Mouse (Mus musculus): ENCODE results near the gene Ftl1. TPM values are rescaled to one million over a fixed set of nuclear protein-coding genes. Genes with fewer than 3 reads are reported as not detected.
"Not testable (repeated sequence)": the region's sequence is repeated elsewhere in the genome, so short reads cannot be mapped to it uniquely, and the experiment has no call there.

Ftl1 gene
- polyA plus RNA-seq, 1 experiment, result 5,956 TPM

DNA sequence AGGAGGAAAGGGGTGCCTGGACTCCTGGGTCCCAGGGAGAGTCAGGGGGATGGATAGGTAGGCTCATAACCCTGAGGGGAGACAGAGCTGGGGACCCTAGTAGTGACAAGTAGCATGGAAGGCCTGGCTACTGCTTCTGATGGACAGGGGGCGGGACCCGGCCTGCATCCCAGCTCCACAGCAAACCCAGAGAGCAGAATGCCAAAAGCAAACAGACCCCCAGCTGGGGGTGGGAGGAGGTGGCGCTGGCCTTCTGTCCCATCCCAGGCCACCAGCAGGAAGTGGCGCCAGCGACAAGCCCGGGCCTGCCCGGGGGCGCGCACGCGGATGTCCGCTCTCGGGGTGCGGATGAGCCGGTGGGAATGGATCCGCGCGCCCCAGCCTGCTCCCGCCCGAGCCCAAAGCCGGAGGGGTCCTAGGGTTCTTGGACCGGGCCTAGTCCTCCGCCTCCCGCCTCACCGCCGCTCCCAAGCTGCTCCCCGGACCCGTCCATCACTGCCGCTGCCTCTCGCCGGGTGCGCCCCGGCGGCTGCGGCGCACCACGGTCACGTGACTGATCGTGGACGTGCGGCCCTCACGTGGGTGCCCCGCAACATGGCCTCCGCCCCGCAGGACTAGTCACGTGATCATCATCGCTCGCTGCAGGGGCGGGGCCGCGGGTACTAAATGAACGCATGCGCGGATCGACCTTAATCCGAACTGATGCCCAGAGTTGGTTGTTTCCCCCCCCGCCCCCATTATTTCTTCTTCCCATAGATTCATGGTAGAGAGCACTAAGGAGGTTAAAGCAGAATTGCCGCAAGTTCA lies 6.8 kb upstream of the Ftl1 start, which contains the start of gene Bax:
Gene Bax (minus strand): TSS at position 616 of the 807 bp plus-strand sequence.
- Histone ChIP-seq H3K4me1 (ENCODE audit: control insufficient read depth, insufficient read depth, low read length) (no peaks in the 10 kb centered on the region), H3K9me3 (replicated peaks; ENCODE audit: control insufficient read depth, insufficient read depth, low read length, poor library complexity, severe bottlenecking) (no peaks in the 10 kb centered on the region), H3K27ac (ENCODE audit: insufficient read depth, low read length) (peak within 1 kb of the TSS; percentile 78), H3K27me3 (ENCODE audit: control insufficient read depth, insufficient read depth, low read length, poor library complexity, severe bottlenecking) (no peaks in the 10 kb centered on the region), H3K4me3 (ENCODE audit: low read depth, low read length) (peak within 1 kb of the TSS; percentile 74), H3K9ac (ENCODE audit: low read depth, poor library complexity, severe bottlenecking) (peak within 1 kb of the TSS; percentile 90), H3K36me3 (ENCODE audit: control insufficient read depth, insufficient read depth, low read length, poor library complexity, severe bottlenecking) (peaks cover 30% of the 10 kb centered on the region)
- TF ChIP-seq POLR2A (IDR thresholded peaks at IDR 0.05; ENCODE audit: insufficient read depth, low read length) (peak; percentile 8), EP300 (IDR thresholded peaks at IDR 0.05; ENCODE audit: insufficient read depth, low read depth, low read length) (peak; percentile 71; the same call in 1 of the 2 replicates), CTCF (IDR thresholded peaks at IDR 0.05; ENCODE audit: low read depth, low read length) (no peak)

- Histone ChIP-seq H3K4me3 (ENCODE audit: low read depth, low read length) (peak overlapping the region; percentile 74), H3K9me3 (replicated peaks; ENCODE audit: control insufficient read depth, insufficient read depth, low read length, poor library complexity, severe bottlenecking) (no peaks in the 10 kb centered on the region), H3K27ac (ENCODE audit: insufficient read depth, low read length) (peak overlapping the region; percentile 78), H3K9ac (ENCODE audit: low read depth, poor library complexity, severe bottlenecking) (peak overlapping the region; percentile 90), H3K4me1 (ENCODE audit: control insufficient read depth, insufficient read depth, low read length) (no peaks in the 10 kb centered on the region), H3K36me3 (ENCODE audit: control insufficient read depth, insufficient read depth, low read length, poor library complexity, severe bottlenecking) (peaks cover 30% of the 10 kb centered on the region), H3K27me3 (ENCODE audit: control insufficient read depth, insufficient read depth, low read length, poor library complexity, severe bottlenecking) (no peaks in the 10 kb centered on the region)
- TF ChIP-seq POLR2A (IDR thresholded peaks at IDR 0.05; ENCODE audit: insufficient read depth, low read length) (no peak), EP300 (IDR thresholded peaks at IDR 0.05; ENCODE audit: insufficient read depth, low read depth, low read length) (no peak), CTCF (IDR thresholded peaks at IDR 0.05; ENCODE audit: low read depth, low read length) (peak; percentile 29)
Observed at GRCm38 (mm10) chr7:45465549-45465948, 5.9 kb upstream of the Ftl1 start.

DNA sequence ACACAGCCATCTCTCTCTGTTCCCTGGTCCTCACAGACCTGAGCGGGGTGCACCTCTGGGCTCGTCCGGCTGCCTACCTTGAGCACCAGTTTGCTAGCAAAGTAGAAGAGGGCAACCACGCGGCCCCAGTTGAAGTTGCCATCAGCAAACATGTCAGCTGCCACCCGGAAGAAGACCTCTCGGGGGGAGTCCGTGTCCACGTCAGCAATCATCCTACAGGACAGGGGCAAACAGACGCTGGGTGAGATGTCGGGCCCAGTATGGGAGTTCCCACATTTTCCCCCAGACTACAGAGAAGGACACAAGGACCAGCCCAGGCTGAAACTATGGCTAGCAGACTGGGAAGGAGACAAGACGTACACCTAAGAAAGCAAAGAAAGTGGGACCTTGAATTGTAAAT lies 5.4 kb upstream of the Ftl1 start:
- peak overlapping the region; percentile 90 for H3K9ac ChIP-seq (ENCODE audit: low read depth, poor library complexity, severe bottlenecking)
- peaks cover 33% of the 10 kb centered on the region for H3K36me3 ChIP-seq (ENCODE audit: control insufficient read depth, insufficient read depth, low read length, poor library complexity, severe bottlenecking)
- peak overlapping the region; percentile 78 for H3K27ac ChIP-seq (ENCODE audit: insufficient read depth, low read length)
- TF ChIP-seq EP300 (IDR thresholded peaks at IDR 0.05; ENCODE audit: insufficient read depth, low read depth, low read length) (no peak), POLR2A (IDR thresholded peaks at IDR 0.05; ENCODE audit: insufficient read depth, low read length) (no peak), CTCF (IDR thresholded peaks at IDR 0.05; ENCODE audit: low read depth, low read length) (no peak)
- no peaks in the 10 kb centered on the region for H3K4me1 ChIP-seq (ENCODE audit: control insufficient read depth, insufficient read depth, low read length)
- no peaks in the 10 kb centered on the region for H3K27me3 ChIP-seq (ENCODE audit: control insufficient read depth, insufficient read depth, low read length, poor library complexity, severe bottlenecking)
- peak overlapping the region; percentile 74 for H3K4me3 ChIP-seq (ENCODE audit: low read depth, low read length)
- no peaks in the 10 kb centered on the region for H3K9me3 ChIP-seq (replicated peaks; ENCODE audit: control insufficient read depth, insufficient read depth, low read length, poor library complexity, severe bottlenecking)

- H3K9ac ChIP-seq (ENCODE audit: low read depth, poor library complexity, severe bottlenecking), result peak overlapping the region; percentile 90
- peak overlapping the region; percentile 78 for H3K27ac ChIP-seq (ENCODE audit: insufficient read depth, low read length)
- no peaks in the 10 kb centered on the region for H3K9me3 ChIP-seq (replicated peaks; ENCODE audit: control insufficient read depth, insufficient read depth, low read length, poor library complexity, severe bottlenecking)
- peaks cover 35% of the 10 kb centered on the region for H3K36me3 ChIP-seq (ENCODE audit: control insufficient read depth, insufficient read depth, low read length, poor library complexity, severe bottlenecking)
- no peaks in the 10 kb centered on the region for H3K4me1 ChIP-seq (ENCODE audit: control insufficient read depth, insufficient read depth, low read length)
- TF ChIP-seq EP300 (IDR thresholded peaks at IDR 0.05; ENCODE audit: insufficient read depth, low read depth, low read length) (no peak), CTCF (IDR thresholded peaks at IDR 0.05; ENCODE audit: low read depth, low read length) (no peak), POLR2A (IDR thresholded peaks at IDR 0.05; ENCODE audit: insufficient read depth, low read length) (no peak)
- H3K27me3 ChIP-seq (ENCODE audit: control insufficient read depth, insufficient read depth, low read length, poor library complexity, severe bottlenecking), result no peaks in the 10 kb centered on the region
- H3K4me3 ChIP-seq (ENCODE audit: low read depth, low read length), result peak overlapping the region; percentile 1; the same call in 1 of the 2 replicates
Observed at GRCm38 (mm10) chr7:45463987-45464778, 4.5 kb upstream of the Ftl1 start.

DNA sequence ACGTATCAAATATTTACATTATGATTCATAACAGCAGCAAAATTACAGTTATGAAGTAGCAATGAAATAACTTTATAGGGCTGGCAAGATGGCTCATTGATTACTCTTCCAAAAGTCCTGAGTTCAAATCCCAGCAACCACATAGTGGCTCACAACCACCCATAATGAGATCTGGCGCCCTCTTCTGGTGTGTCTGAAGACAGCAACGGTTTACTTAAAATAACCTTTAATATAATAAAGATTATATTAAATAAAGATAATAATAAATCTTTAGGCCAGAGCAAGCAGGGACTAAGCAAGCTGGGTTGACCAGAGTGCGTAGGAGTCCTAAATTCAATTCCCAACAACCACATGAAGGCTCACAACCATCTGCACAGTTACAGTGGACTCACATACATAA lies 3.2 kb upstream of the Ftl1 start:
- H3K4me1 ChIP-seq (ENCODE audit: control insufficient read depth, insufficient read depth, low read length); H3K4me3 ChIP-seq (ENCODE audit: low read depth, low read length); H3K27me3 ChIP-seq (ENCODE audit: control insufficient read depth, insufficient read depth, low read length, poor library complexity, severe bottlenecking); H3K9me3 ChIP-seq (replicated peaks; ENCODE audit: control insufficient read depth, insufficient read depth, low read length, poor library complexity, severe bottlenecking): not testable (repeated sequence)
- Histone ChIP-seq H3K9ac (ENCODE audit: low read depth, poor library complexity, severe bottlenecking) (0 out of 2 replicates have a peak overlapping the region, but pooled peaks have one; percentile 16), H3K36me3 (ENCODE audit: control insufficient read depth, insufficient read depth, low read length, poor library complexity, severe bottlenecking) (peaks cover 48% of the 10 kb centered on the region), H3K27ac (ENCODE audit: insufficient read depth, low read length) (peak overlapping the region; percentile 91)

DNA sequence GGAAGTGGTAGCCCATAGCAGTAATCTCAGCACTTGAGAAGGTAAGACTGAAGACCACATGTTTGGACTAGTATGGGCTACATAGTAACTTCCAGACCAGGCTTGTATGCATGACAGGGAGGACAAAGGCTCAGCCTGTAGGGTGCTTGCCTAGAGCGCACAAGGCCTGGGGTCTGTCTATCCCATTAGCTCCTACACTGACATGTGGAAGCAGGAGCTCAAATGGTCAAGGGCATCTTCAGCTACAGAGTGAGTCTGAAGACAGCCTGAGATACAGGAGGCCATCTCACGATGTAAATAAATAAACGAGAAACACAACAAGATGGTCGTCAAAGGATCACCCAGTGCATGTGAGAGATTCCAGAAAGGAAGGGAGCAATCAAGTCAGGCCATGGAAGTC lies 2.6 kb upstream of the Ftl1 start:
- TF ChIP-seq CTCF (IDR thresholded peaks at IDR 0.05; ENCODE audit: low read depth, low read length) (no peak), EP300 (IDR thresholded peaks at IDR 0.05; ENCODE audit: insufficient read depth, low read depth, low read length) (no peak), POLR2A (IDR thresholded peaks at IDR 0.05; ENCODE audit: insufficient read depth, low read length) (no peak)
- Histone ChIP-seq H3K4me3 (ENCODE audit: low read depth, low read length) (no peak overlapping the region), H3K9me3 (replicated peaks; ENCODE audit: control insufficient read depth, insufficient read depth, low read length, poor library complexity, severe bottlenecking) (no peaks in the 10 kb centered on the region), H3K27me3 (ENCODE audit: control insufficient read depth, insufficient read depth, low read length, poor library complexity, severe bottlenecking) (no peaks in the 10 kb centered on the region), H3K27ac (ENCODE audit: insufficient read depth, low read length) (peak overlapping the region; percentile 91), H3K4me1 (ENCODE audit: control insufficient read depth, insufficient read depth, low read length) (no peaks in the 10 kb centered on the region), H3K9ac (ENCODE audit: low read depth, poor library complexity, severe bottlenecking) (peak overlapping the region; percentile 82; the same call in 1 of the 2 replicates), H3K36me3 (ENCODE audit: control insufficient read depth, insufficient read depth, low read length, poor library complexity, severe bottlenecking) (peaks cover 54% of the 10 kb centered on the region)
